Mouse (Mus musculus) embryonic facial prominence, embryonic 15.5 days (tissue): ENCODE results near the gene Zfp281. TPM values are rescaled to one million over a fixed set of nuclear protein-coding genes. Genes with fewer than 3 reads are reported as not detected.

Experiments
- ATAC-seq: fragments of 200-750 bp; cut with Nextera tagmentation; 2 replicates; pipeline ENCODE4 v1.8.0; 2017; ENCODE audit warnings: low read depth, moderate TSS enrichment; ENCODE audit not compliant: insufficient number of reproducible peaks, low FRiP score, low TSS enrichment
- H3K27ac ChIP-seq: fragments of 300-500 bp; sonication (generic); replicated peaks from 2 replicates; pipeline ENCODE4 v1.5.1; 2015; ENCODE audit warnings: mild to moderate bottlenecking, inconsistent platforms
- H3K27me3 ChIP-seq: fragments of 300-500 bp; sonication (generic); 2 replicates; pipeline ENCODE4 v1.6.1; 2015; ENCODE audit warnings: inconsistent platforms
- H3K36me3 ChIP-seq: fragments of 300-500 bp; sonication (generic); 2 replicates; pipeline ENCODE4 v1.6.1; 2015; ENCODE audit warnings: mild to moderate bottlenecking, inconsistent platforms
- H3K4me1 ChIP-seq: fragments of 300-500 bp; sonication (generic); 2 replicates; pipeline ENCODE4 v1.6.1; 2015; ENCODE audit warnings: inconsistent platforms
- H3K4me2 ChIP-seq: fragments of 300-500 bp; sonication (generic); replicated peaks from 2 replicates; pipeline ENCODE4 v1.6.1; 2015; ENCODE audit warnings: mild to moderate bottlenecking, inconsistent platforms
- H3K4me3 ChIP-seq: fragments of 300-500 bp; sonication (generic); replicated peaks from 2 replicates; pipeline ENCODE4 v1.5.1; 2015; ENCODE audit warnings: mild to moderate bottlenecking, inconsistent platforms
- H3K9ac ChIP-seq: fragments of 300-500 bp; sonication (generic); 2 replicates; pipeline ENCODE4 v1.6.1; 2015; ENCODE audit warnings: inconsistent platforms
- H3K9me3 ChIP-seq: fragments of 300-500 bp; sonication (generic); replicated peaks from 2 replicates; pipeline ENCODE4 v1.6.1; 2016; ENCODE audit warnings: inconsistent platforms
- WGBS: fragments of 180-500 bp; shearing (Covaris S2); methylation state at CpG from one replicate; pipeline ENCODE4 v1.1.7; 2015; 5-methylcytosine and 5-hydroxymethylcytosine counted together
- polyA plus RNA-seq: library from polyadenylated mRNA; unstranded; fragments of >200 nt; fragmentation: Nextera tagmentation; extraction: Ambion mirVana; gene quantifications from 2 replicates; pipeline ENCODE4 v1.2.1, GENCODE M21; 2015

The Zfp281 gene
- polyA plus RNA-seq, 1 experiment from 2014 or later, result 19.2 TPM

DNA sequence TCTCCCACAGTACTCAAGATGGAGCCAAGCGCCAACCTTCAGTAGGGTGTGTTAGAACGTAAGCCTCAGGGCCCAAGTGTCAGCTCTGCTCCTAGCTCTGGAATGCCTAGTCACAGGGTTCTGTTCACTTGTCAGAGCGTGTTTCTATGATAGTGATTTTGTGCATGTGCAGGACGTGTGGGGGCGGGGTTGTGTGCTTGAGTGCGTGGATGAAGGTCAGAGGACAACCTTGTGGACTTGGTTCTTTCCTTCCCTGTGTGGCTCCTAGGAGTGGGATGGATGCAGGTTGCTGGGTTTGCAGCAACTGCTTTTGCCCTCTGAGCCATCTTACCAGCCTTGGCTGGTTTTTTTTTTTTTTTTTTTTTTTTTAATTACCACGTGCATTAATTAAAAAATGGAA, 13.5 kb downstream of the Zfp281 start:
- Histone ChIP-seq H3K4me3 (no peak overlapping the region), H3K9ac (no peak overlapping the region), H3K4me2 (no peak overlapping the region), H3K9me3 (no peaks in the 10 kb centered on the region), H3K27ac (no peak overlapping the region), H3K27me3 (no peaks in the 10 kb centered on the region), H3K4me1 (no peaks in the 10 kb centered on the region), H3K36me3 (no peaks in the 10 kb centered on the region)
- no peak for ATAC-seq
- 84% methylated on average over 7 of the region's 7 CpGs for WGBS

DNA sequence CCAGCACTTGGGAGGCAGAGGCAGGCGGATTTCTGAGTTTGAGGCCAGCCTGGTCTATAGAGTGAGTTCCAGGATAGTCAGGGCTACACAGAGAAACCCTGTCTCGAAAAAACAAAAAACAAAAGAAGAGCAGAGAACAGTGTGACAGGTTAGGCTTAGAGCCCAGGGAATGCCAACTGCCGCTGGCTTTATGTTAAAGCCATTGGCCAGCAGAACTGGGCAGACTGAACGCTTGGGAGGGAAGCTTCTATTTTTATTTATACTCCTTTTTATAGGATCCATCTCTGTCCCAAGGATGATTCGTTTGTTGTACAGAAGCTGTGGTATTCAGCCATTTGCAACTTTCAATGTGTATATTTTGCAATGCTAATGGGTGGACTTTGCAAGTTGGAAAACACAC, 14.0 kb downstream of the Zfp281 start:
- no peak overlapping the region for H3K27ac ChIP-seq
- WGBS, result 82% methylated on average over 5 of the region's 5 CpGs
- no peak overlapping the region for H3K4me2 ChIP-seq
- no peak overlapping the region for H3K9ac ChIP-seq
- H3K4me3 ChIP-seq, result no peak overlapping the region
- H3K27me3 ChIP-seq, result no peaks in the 10 kb centered on the region
- H3K4me1 ChIP-seq, result no peaks in the 10 kb centered on the region
- no peaks in the 10 kb centered on the region for H3K9me3 ChIP-seq
- no peak for ATAC-seq
- no peaks in the 10 kb centered on the region for H3K36me3 ChIP-seq

DNA sequence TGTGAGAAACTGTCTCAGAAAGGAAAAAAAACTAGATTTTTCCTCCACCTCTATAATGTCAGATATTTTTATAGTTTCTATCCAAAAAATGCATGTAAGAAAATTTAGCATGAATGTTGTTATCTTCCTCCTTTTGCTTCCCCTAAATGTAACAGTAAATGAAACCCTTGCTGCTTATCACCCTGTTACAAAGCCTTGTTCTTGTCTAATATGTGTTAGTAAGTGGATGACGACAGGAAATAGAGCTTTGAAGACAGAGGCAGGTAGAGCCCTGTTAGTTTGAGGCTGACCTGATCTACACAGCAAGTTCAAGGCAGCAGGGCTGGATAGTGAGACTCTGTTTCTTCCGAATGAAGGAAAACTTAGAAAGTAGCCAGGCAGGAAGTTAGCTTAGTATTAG, 14.5 kb downstream of the Zfp281 start:
- 75% methylated on average over 2 of the region's 2 CpGs for WGBS
- Histone ChIP-seq H3K27ac (no peak overlapping the region), H3K9ac (no peak overlapping the region), H3K9me3 (no peaks in the 10 kb centered on the region), H3K27me3 (no peaks in the 10 kb centered on the region), H3K36me3 (no peaks in the 10 kb centered on the region), H3K4me2 (no peak overlapping the region), H3K4me1 (0 out of 2 replicates have a peak, but pooled peaks cover 1% of the 10 kb centered on the region), H3K4me3 (no peak overlapping the region)
- ATAC-seq, result no peak

DNA sequence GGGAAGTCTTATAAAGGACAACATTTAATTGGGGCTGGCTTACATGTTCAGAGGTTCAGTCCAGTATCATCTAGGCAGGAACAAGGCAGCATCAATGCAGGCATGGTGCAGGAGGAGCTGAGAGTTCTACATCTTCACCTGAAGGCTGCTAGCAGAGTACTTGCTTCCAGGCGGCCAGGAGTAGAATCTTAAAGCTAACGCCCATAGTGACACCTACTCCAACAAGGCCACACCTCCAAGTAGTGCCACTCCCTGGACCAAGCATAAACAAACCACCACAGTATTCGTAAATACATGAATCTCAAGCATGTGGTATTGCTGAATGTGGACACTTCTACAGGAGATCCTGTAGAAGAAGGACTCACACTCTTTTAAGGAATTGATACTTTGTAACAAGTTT, 18.0 kb downstream of the Zfp281 start:
- H3K4me2 ChIP-seq, result no peak overlapping the region
- H3K36me3 ChIP-seq, result no peaks in the 10 kb centered on the region
- no peaks in the 10 kb centered on the region for H3K27me3 ChIP-seq
- no peak overlapping the region for H3K9ac ChIP-seq
- WGBS, result 70% methylated on average over 3 of the region's 3 CpGs
- no peaks in the 10 kb centered on the region for H3K9me3 ChIP-seq
- H3K4me1 ChIP-seq, result 0 out of 2 replicates have a peak, but pooled peaks cover 7% of the 10 kb centered on the region
- no peak overlapping the region for H3K4me3 ChIP-seq
- no peak overlapping the region for H3K27ac ChIP-seq
- ATAC-seq, result no peak

DNA sequence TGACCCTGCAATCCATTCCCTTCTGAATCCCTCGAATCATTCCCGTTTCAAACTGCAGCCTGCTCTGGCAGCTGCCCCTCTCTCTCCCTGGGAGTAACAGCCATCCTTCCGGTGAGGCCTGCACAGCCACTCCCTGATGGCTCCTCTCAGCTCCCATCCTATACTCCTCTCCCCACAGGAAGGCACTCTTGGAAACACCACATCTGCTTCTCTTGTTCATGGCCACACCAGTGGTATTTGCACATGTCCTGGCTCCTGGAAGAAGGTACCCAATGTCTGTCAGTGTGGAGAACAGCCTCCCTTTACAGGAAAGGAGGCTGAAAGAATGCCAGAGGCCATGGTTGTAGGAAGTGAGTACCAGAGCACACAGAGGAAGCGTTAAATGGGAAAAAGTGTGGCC, 19.8 kb downstream of the Zfp281 start:
- Histone ChIP-seq H3K27me3 (no peaks in the 10 kb centered on the region), H3K36me3 (no peaks in the 10 kb centered on the region), H3K9me3 (no peaks in the 10 kb centered on the region), H3K9ac (no peak overlapping the region), H3K4me3 (no peak overlapping the region), H3K4me1 (0 out of 2 replicates have a peak, but pooled peaks cover 7% of the 10 kb centered on the region), H3K4me2 (no peak overlapping the region), H3K27ac (no peak overlapping the region)
- ATAC-seq, result no peak
- 19% methylated on average over 4 of the region's 4 CpGs for WGBS

DNA sequence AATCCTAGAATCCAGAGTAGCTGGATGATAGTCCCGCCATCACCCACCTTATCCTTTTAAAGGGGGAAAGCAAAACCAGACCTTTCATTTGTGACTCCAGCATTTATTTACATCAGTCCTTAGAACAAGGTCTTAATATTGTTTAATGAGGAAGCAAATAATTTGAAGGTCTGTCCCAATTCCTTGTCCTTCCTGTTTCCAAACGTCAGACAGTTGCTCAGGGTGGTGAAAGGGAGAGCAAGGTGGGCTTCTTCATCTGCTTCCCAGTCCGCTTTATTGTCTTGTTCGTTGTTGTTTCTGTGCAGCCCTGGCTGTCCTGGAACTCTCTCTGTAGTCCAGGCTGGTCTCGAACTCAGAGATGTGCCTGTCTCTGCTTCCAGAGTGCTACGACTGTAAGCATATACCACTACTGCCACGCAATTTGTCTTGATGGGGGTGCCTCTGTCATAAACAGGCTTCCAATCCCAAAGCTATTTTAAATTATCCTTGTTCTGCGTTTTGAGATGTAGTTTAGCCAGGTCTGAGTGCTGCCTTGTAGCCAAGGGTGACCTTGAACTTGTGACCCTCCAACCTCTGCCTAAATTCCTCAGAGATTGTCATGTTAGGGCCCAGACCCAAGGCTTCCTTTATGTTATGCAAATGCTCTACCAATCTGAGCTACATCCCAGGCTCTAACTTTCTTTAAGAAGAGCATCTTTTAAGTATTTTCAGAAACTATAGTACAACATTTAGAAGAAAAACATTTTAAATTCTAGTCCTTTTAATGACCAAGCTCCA, 21.3 kb downstream of the Zfp281 start:
- H3K27me3 ChIP-seq, result no peaks in the 10 kb centered on the region
- ATAC-seq, result no peak
- H3K9ac ChIP-seq, result no peak overlapping the region
- H3K4me1 ChIP-seq, result 0 out of 2 replicates have a peak, but pooled peaks cover 7% of the 10 kb centered on the region
- no peak overlapping the region for H3K4me3 ChIP-seq
- H3K27ac ChIP-seq, result no peak overlapping the region
- H3K36me3 ChIP-seq, result no peaks in the 10 kb centered on the region
- no peaks in the 10 kb centered on the region for H3K9me3 ChIP-seq
- WGBS, result 85% methylated on average over 8 of the region's 8 CpGs
- no peak overlapping the region for H3K4me2 ChIP-seq

DNA sequence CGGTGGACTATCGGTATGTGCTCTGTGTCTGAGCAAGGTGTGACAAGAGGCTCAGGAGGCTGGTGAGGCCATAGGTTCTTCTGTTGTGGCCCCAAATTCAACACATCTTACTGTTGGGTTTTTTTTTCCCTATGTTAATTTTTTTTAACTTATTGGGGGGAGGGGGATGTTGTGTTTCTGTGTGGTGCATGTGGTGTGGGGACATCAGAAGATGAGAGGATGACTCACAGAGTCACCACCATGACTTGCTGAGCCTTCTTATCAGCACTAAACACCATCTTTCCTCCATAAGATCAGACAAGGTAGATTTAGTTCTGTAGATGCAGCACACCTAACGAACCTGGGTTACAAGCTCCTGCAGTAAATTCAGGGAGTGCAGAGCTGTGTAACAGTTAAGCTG, 27.4 kb downstream of the Zfp281 start:
- H3K9me3 ChIP-seq, result no peaks in the 10 kb centered on the region
- no peaks in the 10 kb centered on the region for H3K36me3 ChIP-seq
- H3K4me2 ChIP-seq, result no peak overlapping the region
- 87% methylated on average over 3 of the region's 3 CpGs for WGBS
- H3K4me1 ChIP-seq, result no peaks in the 10 kb centered on the region
- ATAC-seq, result no peak
- no peak overlapping the region for H3K4me3 ChIP-seq
- H3K9ac ChIP-seq, result no peak overlapping the region
- no peaks in the 10 kb centered on the region for H3K27me3 ChIP-seq
- H3K27ac ChIP-seq, result no peak overlapping the region

DNA sequence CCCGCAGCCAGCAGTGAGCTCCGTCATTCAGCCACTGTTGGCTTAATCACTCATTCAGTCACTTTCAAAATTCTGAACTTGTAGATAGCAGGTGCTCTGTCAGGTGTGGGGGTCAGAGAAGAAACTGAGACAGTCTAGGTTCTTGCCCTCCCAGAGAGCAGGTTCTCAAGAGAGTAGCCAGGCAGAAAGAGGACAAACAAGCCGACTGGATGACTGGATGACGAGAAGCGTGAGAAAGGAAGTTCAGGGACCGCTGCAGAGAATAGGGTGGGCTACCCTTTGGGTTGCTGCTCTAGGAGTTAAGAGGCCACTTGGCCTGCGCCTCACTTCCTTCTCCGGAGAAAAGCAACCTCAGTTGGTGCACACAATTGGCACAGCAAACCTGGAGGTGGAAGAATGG, 28.8 kb downstream of the Zfp281 start:
- 85% methylated on average over 8 of the region's 8 CpGs for WGBS
- no peak overlapping the region for H3K4me2 ChIP-seq
- no peaks in the 10 kb centered on the region for H3K9me3 ChIP-seq
- no peak overlapping the region for H3K9ac ChIP-seq
- no peaks in the 10 kb centered on the region for H3K4me1 ChIP-seq
- H3K36me3 ChIP-seq, result no peaks in the 10 kb centered on the region
- no peaks in the 10 kb centered on the region for H3K27me3 ChIP-seq
- ATAC-seq, result no peak
- H3K4me3 ChIP-seq, result no peak overlapping the region
- no peak overlapping the region for H3K27ac ChIP-seq

DNA sequence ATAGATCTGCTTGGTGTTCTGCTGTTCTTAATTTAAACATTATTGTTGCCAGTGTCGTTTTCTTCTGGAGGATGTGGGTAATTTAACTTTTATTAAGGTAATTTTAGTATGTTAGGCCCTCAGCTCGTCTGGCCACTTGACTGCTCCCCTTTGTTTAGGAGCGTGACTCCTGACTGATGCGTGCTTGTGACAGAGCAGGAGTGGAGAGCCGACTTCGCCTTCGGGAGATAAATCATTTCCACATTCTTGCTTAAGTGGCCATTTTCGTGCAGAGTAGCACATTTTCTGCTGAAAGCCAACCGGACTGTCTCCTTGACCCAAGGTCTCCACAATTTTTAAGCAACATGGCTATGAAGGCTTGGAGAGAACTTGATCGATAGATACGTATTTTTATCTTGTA, 29.7 kb downstream of the Zfp281 start:
- ATAC-seq, result no peak
- Histone ChIP-seq H3K36me3 (no peaks in the 10 kb centered on the region), H3K27me3 (no peaks in the 10 kb centered on the region), H3K9ac (no peak overlapping the region), H3K27ac (no peak overlapping the region), H3K4me2 (no peak overlapping the region), H3K4me1 (no peaks in the 10 kb centered on the region), H3K9me3 (no peaks in the 10 kb centered on the region), H3K4me3 (no peak overlapping the region)
- 37% methylated on average over 11 of the region's 11 CpGs for WGBS

DNA sequence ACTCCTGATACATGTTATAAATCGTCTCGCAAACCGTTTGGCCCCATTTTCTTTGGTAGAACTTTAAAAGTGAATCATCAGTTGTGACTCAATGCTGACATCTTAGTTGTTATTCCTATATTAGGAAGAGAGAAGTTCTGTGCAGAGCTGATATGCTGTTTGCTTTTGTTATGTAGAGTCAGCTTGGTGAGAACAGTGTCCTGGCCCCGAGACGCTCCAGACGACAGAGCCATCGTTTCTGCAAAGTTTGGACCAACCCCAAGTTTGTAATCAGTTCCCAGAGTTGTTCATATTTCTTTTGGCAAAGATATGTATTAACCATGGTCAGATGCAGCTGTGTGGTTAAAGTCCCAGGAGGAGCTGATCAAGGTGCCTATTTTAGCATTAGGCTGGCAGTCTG, 31.9 kb downstream of the Zfp281 start:
- Histone ChIP-seq H3K4me2 (no peak overlapping the region), H3K27ac (no peak overlapping the region), H3K4me1 (0 out of 2 replicates have a peak, but pooled peaks cover under 1% of the 10 kb centered on the region), H3K27me3 (no peaks in the 10 kb centered on the region), H3K4me3 (no peak overlapping the region), H3K9ac (no peak overlapping the region), H3K36me3 (no peaks in the 10 kb centered on the region), H3K9me3 (no peaks in the 10 kb centered on the region)
- ATAC-seq, result no peak
- WGBS, result 66% methylated on average over 7 of the region's 7 CpGs

DNA sequence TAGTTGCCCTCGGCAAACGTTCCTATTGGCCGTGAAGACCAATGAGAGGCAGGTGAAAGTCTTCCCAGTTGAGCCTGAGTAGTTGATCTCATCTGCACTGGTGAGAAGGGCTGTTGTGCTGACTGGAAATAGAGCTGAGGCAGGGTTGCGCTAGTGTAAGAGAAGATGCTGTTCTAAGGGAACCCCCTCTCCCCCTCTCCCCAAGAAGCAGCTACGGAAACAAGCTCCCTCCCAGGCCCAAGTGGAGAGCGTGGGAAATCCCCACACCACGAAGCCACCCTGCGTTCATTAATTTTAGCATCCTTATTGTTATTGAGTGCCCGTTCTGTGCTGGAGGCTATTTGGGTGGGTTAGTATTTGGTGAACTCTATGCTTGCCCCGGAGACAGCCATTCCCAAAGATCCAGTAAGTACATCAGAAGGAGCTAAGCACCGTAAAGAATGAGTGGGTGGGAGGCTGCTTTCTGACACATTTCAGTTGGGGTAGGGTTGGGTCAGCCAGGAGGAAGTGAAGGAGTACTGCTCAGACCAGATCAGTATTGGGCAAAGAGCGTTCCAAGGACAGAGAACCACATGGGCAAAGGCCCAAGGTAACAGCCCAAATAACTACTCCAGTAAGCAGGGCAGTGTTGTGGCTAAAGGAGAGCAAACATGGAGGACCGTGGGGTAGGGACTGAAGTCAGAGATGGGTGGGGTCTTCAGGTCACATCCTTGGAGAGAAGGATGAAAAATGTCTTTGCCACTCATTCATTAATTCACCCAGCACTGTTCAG, 33.9 kb downstream of the Zfp281 start:
- Histone ChIP-seq H3K36me3 (no peaks in the 10 kb centered on the region), H3K4me2 (no peak overlapping the region), H3K4me1 (0 out of 2 replicates have a peak, but pooled peaks cover 5% of the 10 kb centered on the region), H3K4me3 (no peak overlapping the region), H3K27me3 (no peaks in the 10 kb centered on the region), H3K27ac (no peak overlapping the region), H3K9me3 (no peaks in the 10 kb centered on the region), H3K9ac (no peak overlapping the region)
- 88% methylated on average over 13 of the region's 13 CpGs for WGBS
- ATAC-seq, result no peak
